Mouse (Mus musculus): ENCODE data around the gene Polr1e.
A peak's percentile ranks its signal among the peaks of the same experiment; 100 is the strongest.
"Not testable (repeated sequence)": the region's sequence is repeated elsewhere in the genome, so short reads cannot be mapped to it uniquely, and the experiment has no call there.

Polr1e gene

DNA sequence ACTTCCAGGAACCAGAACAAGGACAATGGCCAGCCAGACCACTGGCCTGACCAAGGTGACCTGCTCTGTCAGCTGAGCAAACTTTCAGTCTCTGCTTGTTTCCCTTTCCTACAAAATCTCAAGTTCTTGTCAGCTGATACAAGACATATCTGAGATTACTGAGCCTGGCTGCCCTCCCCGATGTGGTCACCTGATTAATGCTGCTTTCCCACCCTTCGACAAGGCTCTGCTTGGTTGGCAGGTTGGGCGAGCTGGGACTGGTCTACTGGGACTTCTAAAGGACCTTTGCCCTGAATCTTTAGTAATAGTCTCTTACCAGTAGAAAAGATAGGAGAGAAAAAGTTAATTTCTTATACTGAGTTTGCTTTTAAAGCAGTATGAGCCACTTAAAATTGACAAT is 12.9 kb upstream of the Polr1e start:
- no peak for DNase-seq (ENCODE audit: low spot score)

DNA sequence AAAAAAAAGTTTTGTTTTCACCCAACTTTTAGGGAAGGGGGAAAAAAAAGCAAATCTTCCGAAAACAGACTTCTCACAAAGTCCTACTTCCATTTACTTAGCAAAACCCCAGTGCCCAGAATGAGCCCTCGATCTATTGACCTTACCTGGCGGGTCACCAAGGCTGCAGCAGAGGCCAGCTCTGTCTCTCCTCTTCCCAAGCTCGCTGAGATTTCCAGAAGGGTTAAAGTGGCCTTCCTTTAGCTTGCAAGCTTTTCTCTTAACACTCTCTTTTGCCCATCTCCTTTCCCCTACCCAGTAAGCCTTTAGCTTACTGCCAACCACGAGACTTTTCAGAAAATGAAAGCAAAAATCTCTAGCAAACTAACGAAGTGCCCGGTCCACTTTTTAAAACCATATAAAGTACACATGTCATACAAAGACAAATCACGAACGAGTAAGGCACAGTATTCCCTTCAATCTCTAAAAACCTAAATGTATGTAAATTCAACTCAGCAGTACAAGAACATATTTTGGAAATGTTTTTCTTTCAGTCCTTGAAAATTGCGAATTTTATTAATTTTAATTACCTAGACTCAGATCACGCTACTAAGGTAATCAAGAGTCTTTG is 7.5 kb upstream of the Polr1e start:
- no peak for DNase-seq (ENCODE audit: low spot score)

DNA sequence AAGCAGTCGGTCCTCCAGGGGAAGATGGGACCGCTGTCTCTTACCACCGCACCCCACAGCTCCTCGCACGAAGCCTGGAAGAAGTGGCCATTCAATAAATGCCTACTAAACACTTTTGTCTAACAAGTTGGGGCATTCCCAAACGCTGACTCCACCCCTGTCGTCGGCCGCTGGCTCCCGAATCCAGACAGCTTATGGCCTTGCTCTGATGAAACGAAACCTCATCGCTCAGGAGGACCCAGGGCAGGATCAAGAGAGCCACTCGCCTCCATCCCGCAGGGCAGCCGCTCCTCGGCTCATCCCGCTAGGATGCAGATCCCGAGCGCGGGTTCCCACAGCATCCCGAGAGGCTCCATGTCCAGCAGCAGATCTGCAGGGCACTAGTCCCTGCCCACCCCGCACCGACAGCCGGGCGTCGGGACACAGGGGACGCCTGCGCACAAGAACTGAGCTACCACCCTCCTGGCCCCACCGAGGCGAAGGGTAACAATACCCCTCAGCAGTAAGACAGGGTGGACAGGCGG is 6.7 kb upstream of the Polr1e start:
- DNase-seq (ENCODE audit: low spot score), result peak; percentile 63

GRCm38 (mm10) chr4:45012105-45012975 is 6.0 kb upstream of the Polr1e start, which contains the start of gene Zbtb5:
Gene Zbtb5, minus strand, starts transcription at chr4:45012412.
- peak; percentile 99 for DNase-seq (ENCODE audit: low spot score)

- DNase-seq (ENCODE audit: low spot score), result no peak
Observed at GRCm38 (mm10) chr4:45013031-45013431, 5.4 kb upstream of the Polr1e start.

GRCm38 (mm10) chr4:45013537-45013936 is 4.8 kb upstream of the Polr1e start:
- DNase-seq (ENCODE audit: low spot score), result no peak

- no peak for DNase-seq (ENCODE audit: low spot score)
Observed at GRCm38 (mm10) chr4:45015615-45016014, 2.8 kb upstream of the Polr1e start.

GRCm38 (mm10) chr4:45019009-45019408 is 626 bp downstream of the Polr1e start:
- no peak for DNase-seq (ENCODE audit: low spot score)

GRCm38 (mm10) chr4:45026459-45026858 is 8.1 kb downstream of the Polr1e start:
- DNase-seq (ENCODE audit: low spot score), result no peak

DNA sequence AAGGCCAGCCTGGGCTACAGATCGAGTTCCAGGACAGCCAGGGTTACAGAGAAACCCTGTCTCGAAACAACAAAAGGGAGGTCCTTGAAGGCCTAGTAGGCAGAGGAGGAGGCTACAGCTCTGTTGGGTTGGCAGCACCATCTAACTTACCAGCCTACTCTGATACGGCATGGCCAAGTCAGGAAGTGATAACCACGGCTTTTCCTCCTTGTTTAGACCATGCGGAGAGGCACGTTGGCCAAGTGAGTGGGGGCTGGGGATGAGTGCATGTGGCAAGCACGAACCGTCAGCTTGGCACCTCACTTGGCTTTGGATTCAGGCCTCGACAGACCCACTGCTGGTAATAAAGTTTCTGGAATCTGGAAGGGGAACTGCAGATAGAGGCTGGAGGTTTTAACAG is 14.2 kb downstream of the Polr1e start:
- no peak for DNase-seq (ENCODE audit: low spot score)

- no peak for DNase-seq (ENCODE audit: low spot score)
Observed at GRCm38 (mm10) chr4:45034693-45035628, 16.6 kb downstream of the Polr1e start.

DNA sequence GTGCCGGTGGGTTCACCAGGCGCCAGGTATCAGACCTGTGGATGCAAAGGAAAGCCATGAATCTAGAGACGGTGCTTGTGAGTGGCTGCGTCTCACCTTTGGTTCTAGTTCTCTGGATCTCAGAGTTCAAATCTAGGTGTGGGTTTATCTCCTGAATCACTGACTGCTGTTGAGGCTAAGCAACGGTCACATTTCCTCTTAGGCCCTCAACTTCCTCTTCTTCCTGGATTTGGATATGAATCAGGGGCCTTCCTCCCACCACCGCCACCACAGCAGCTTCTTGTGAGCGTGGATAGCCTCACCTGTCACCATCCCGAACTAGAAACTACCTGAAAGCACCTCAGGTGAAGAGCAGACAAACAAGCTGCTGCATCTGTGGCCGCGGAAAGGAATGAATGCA is 17.7 kb downstream of the Polr1e start:
- DNase-seq (ENCODE audit: low spot score), result no peak

DNA sequence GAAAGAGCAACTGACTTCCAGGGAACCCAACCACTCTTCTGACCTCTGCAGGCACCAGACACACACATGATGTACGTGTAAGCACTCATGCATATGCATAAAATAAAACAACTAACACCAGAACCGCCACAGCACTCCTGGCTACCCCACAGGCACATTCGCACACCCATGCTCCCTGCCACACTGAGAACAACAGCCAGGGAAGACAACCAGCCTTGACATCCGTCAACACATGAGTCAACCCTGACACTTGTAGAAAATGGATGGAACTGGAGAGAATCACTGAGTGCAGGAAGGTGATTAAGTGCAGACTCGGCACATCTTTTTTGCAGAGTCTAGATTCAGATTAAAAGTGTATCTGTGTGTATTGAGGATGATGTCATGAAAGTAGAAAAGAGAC is 18.2 kb downstream of the Polr1e start:
- no peak for DNase-seq (ENCODE audit: low spot score)

GRCm38 (mm10) chr4:45037455-45038410 is 19.4 kb downstream of the Polr1e start:
- DNase-seq (ENCODE audit: low spot score), result no peak

DNA sequence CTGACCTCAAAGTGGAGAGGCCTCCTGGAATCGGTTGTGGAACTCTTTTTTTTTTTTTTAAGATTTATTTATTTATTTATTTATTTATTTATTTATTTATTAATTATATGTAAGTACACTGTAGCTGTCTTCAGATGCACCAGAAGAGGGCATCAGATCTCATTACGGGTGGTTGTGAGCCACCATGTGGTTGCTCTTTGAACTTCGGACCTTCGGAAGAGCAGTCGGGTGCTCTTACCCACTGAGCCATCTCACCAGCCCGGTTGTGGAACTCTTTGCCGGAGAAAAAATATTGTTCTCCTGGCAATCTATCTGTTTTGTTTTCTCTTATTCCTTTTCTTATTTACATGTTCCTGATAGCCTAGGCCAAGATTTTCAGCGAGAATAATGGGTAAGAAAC is 20.5 kb downstream of the Polr1e start:
- DNase-seq (ENCODE audit: low spot score), result not testable (repeated sequence)

- not testable (repeated sequence) for DNase-seq (ENCODE audit: low spot score)
Observed at GRCm38 (mm10) chr4:45039546-45039945, 21.2 kb downstream of the Polr1e start.

GRCm38 (mm10) chr4:45040795-45041194 is 22.4 kb downstream of the Polr1e start:
- DNase-seq (ENCODE audit: low spot score), result no peak

GRCm38 (mm10) chr4:45046679-45047078 is 28.3 kb downstream of the Polr1e start:
- no peak for DNase-seq (ENCODE audit: low spot score)

DNA sequence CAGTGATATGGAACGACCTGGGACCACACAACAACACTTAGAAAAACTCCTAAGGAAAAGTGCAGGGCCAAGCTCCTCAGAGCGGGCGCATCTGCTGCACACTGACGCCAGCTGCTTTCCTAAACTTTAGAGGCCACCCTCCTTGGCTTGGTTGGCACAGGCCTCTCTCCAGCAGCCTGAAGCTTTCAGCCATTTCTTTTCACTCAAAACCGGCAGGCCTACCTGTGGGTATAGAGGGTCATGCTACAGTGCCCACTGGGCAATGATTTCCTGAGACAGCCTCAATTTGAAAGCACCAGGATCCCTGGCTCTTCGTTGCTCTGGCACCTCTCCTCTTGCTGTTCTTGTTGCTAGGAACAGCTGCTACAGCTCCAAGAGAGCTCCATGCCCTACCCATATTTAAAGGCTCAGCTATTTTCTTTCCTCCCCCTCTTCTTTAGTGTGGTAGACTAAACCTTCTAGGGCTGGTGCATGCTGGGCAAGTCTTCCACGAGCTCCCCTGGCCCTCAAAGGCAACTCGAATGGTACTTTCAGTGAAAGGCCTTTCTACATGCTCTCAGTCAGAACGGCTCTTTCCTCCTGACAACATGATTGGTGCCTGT is 29.0 kb downstream of the Polr1e start:
- no peak for DNase-seq (ENCODE audit: low spot score)

GRCm38 (mm10) chr4:45047956-45048355 is 29.6 kb downstream of the Polr1e start:
- DNase-seq (ENCODE audit: low spot score), result no peak

- DNase-seq (ENCODE audit: low spot score), result no peak
Observed at GRCm38 (mm10) chr4:45054862-45055261, 36.5 kb downstream of the Polr1e start.

Data from spleen, adult 12 weeks (tissue).